Mouse (Mus musculus): ENCODE results near the gene Sema4d. TPM values are rescaled to one million over a fixed set of nuclear protein-coding genes. Genes with fewer than 3 reads are reported as not detected.

Gene Sema4d
- polyA plus RNA-seq, 1 experiment from 2014 or later: 5.9 TPM

GRCm38 (mm10) chr13:51784476-51784875, 9.1 kb downstream of the Sema4d start:
- no peaks in the 10 kb centered on the region for H3K36me3 ChIP-seq
- no peak for DNase-seq (ENCODE audit: low spot score)
- H3K27ac ChIP-seq: no peak overlapping the region
- no peaks in the 10 kb centered on the region for H3K9me3 ChIP-seq
- 93% methylated on average over 8 of the region's 8 CpGs for WGBS
- no peaks in the 10 kb centered on the region for H3K27me3 ChIP-seq (ENCODE audit: insufficient read depth, poor library complexity, severe bottlenecking)
- no peak overlapping the region for H3K4me3 ChIP-seq
- H3K4me1 ChIP-seq (replicated peaks): peaks cover 10% of the 10 kb centered on the region; the same call in 1 of the 2 replicates

GRCm38 (mm10) chr13:51783857-51784256, 9.7 kb downstream of the Sema4d start:
- H3K4me1 ChIP-seq (replicated peaks): peaks cover 15% of the 10 kb centered on the region; the same call in 1 of the 2 replicates
- H3K27ac ChIP-seq: no peak overlapping the region
- no peaks in the 10 kb centered on the region for H3K27me3 ChIP-seq (ENCODE audit: insufficient read depth, poor library complexity, severe bottlenecking)
- H3K4me3 ChIP-seq: no peak overlapping the region
- 66% methylated on average over 6 of the region's 6 CpGs for WGBS
- H3K9me3 ChIP-seq: no peaks in the 10 kb centered on the region
- no peaks in the 10 kb centered on the region for H3K36me3 ChIP-seq
- DNase-seq (ENCODE audit: low spot score): no peak

DNA sequence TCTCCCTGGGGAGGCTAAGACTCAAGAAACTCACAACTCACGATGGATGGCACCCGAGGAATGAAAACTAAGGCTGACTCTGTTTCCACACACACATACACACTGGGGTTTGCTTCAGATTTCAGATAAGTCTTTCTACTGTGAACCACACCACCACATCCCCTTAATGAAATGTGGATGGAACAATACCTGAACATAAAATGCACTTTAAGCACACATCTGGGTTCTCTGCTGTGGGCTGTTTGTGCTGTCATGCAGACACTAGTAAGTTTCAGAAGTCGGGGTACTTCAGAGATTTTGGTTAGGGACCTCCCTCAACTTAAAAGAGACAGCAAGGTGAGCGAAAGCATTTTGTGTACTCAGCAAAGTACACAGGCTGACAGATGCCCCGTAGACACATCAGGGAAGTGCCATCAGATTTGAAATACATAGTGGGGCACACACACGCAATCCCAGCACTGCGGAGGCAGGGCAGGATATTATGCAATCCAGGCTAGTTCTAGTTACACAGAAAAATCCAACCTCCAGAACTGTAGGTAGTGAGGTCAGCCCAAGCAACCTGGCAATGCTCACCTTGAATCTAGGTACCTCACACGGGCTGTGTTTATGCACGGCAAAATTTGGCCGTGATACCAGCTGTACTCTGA, 12.9 kb downstream of the Sema4d start:
- H3K4me3 ChIP-seq: no peak overlapping the region
- 93% methylated on average over 10 of the region's 10 CpGs for WGBS
- no peaks in the 10 kb centered on the region for H3K27me3 ChIP-seq (ENCODE audit: insufficient read depth, poor library complexity, severe bottlenecking)
- H3K36me3 ChIP-seq: no peaks in the 10 kb centered on the region
- no peaks in the 10 kb centered on the region for H3K9me3 ChIP-seq
- peaks cover 37% of the 10 kb centered on the region for H3K4me1 ChIP-seq (replicated peaks)
- H3K27ac ChIP-seq: no peak overlapping the region
- no peak for DNase-seq (ENCODE audit: low spot score)

DNA sequence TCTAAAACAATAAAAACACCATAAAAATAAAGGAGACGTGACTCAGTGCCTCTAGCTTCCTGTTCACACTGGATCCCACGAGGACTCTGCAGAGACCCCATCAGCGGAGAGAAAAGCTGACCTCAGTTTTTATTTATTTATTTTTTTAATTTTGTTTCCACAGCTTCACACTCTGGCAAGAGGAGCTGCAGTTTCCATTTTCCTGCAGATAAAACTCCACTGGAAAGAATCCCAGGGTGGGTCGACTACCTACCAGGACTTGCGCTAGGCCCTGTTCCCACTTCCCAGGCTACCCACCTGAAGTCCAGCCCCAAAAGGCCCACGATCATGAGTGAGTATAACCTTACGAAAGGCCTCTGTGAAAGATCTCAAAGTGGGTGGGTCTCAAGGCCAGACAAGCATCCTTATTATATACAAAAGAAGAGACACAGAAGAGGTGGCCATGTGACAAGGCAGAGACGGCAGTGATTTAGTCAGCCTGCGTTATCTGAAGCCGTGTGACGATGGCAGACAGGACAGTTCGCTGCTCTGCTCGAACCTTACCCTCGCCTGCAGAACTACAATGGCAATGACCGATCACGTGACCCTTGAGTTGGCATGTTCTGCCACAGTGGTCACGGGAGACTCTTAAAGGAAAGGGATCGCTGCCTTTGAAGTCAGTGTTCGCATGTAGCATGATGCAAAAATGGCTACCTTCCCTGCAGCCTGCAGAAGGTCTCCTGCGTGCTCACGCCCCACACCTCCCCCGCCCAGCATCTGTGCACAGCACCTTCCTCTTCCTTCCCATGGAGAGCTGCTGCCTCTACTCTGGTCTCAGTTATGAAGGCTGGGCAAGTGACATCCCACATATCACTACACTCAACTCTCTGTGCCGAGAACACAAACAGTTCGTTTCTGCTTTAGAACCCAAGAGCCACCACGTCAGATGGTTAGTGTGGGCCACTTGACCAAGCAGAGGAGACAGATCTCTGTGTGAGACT, 14.3 kb downstream of the Sema4d start:
- no peak overlapping the region for H3K27ac ChIP-seq
- no peak for DNase-seq (ENCODE audit: low spot score)
- no peaks in the 10 kb centered on the region for H3K36me3 ChIP-seq
- no peak overlapping the region for H3K4me3 ChIP-seq
- peaks cover 37% of the 10 kb centered on the region for H3K4me1 ChIP-seq (replicated peaks)
- no peaks in the 10 kb centered on the region for H3K9me3 ChIP-seq
- H3K27me3 ChIP-seq (ENCODE audit: insufficient read depth, poor library complexity, severe bottlenecking): no peaks in the 10 kb centered on the region
- 83% methylated on average over 25 of the region's 25 CpGs for WGBS

- DNase-seq (ENCODE audit: low spot score): no peak
- H3K4me3 ChIP-seq: no peak overlapping the region
- no peaks in the 10 kb centered on the region for H3K36me3 ChIP-seq
- no peaks in the 10 kb centered on the region for H3K9me3 ChIP-seq
- H3K27ac ChIP-seq: no peak overlapping the region
- no peaks in the 10 kb centered on the region for H3K27me3 ChIP-seq (ENCODE audit: insufficient read depth, poor library complexity, severe bottlenecking)
- WGBS: 90% methylated on average over 11 of the region's 11 CpGs
- peaks cover 30% of the 10 kb centered on the region for H3K4me1 ChIP-seq (replicated peaks)
Observed at GRCm38 (mm10) chr13:51778351-51778982, 15.1 kb downstream of the Sema4d start.

- 58% methylated on average over 6 of the region's 6 CpGs for WGBS
Observed at GRCm38 (mm10) chr13:51777738-51778274, 15.7 kb downstream of the Sema4d start.

DNA sequence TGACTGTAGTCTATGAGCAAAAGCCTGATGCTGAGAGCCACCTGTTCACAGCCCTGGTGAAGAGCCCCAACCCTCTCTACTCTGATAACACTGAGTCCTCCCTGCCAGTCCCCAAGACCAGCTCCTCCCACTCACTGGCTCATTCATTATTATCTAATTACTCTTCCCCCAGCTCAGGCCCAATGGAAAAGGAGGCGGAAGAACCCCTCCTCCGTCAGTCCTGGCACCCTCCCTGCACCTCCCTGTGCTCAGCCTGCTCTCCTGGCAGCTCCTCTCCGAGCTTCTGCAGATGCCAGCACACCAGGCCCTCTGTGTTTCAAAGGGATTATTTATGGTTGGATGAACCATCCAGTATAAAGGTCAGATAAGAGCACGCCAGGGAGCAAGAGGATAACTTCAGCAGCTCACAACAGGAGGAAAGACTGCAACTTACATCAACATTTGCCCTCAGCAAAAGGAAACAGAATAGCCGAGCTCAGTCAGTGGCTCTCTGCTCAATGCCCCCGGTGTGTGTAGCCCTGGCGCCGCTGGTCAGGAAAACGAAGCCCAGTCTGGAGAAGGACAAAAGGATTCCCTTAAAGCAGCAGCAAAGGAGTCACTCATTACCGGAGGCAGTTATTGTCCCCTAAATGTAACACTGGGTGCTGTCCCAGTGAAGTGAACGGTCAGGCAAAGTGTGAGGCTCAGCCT, 16.4 kb downstream of the Sema4d start:
- DNase-seq (ENCODE audit: low spot score): no peak
- Histone ChIP-seq H3K27me3 (ENCODE audit: insufficient read depth, poor library complexity, severe bottlenecking) (no peaks in the 10 kb centered on the region), H3K27ac (peak overlapping the region; percentile 69), H3K4me1 (replicated peaks) (peaks cover 30% of the 10 kb centered on the region), H3K4me3 (no peak overlapping the region), H3K36me3 (no peaks in the 10 kb centered on the region), H3K9me3 (no peaks in the 10 kb centered on the region)
- WGBS: 13% methylated on average over 11 of the region's 11 CpGs

More at GRCm38 (mm10) chr13:51777738-51778274, 15.7 kb downstream of the Sema4d start:
- H3K9me3 ChIP-seq: no peaks in the 10 kb centered on the region
- H3K36me3 ChIP-seq: no peaks in the 10 kb centered on the region
- DNase-seq (ENCODE audit: low spot score): no peak
- H3K4me1 ChIP-seq (replicated peaks): peaks cover 30% of the 10 kb centered on the region
- no peaks in the 10 kb centered on the region for H3K27me3 ChIP-seq (ENCODE audit: insufficient read depth, poor library complexity, severe bottlenecking)
- peak overlapping the region; percentile 69 for H3K27ac ChIP-seq
- no peak overlapping the region for H3K4me3 ChIP-seq

- H3K4me3 ChIP-seq: no peak overlapping the region
- 83% methylated on average over 6 of the region's 6 CpGs for WGBS
Observed at GRCm38 (mm10) chr13:51776160-51776737, 17.3 kb downstream of the Sema4d start.

GRCm38 (mm10) chr13:51771802-51772206, 21.7 kb downstream of the Sema4d start:
- WGBS: 85% methylated on average over 10 of the region's 10 CpGs
- no peak for DNase-seq (ENCODE audit: low spot score)
- no peaks in the 10 kb centered on the region for H3K27me3 ChIP-seq (ENCODE audit: insufficient read depth, poor library complexity, severe bottlenecking)

More at GRCm38 (mm10) chr13:51776160-51776737, 17.3 kb downstream of the Sema4d start:
- no peaks in the 10 kb centered on the region for H3K27me3 ChIP-seq (ENCODE audit: insufficient read depth, poor library complexity, severe bottlenecking)
- no peaks in the 10 kb centered on the region for H3K36me3 ChIP-seq
- peaks cover 30% of the 10 kb centered on the region for H3K4me1 ChIP-seq (replicated peaks)
- H3K27ac ChIP-seq: no peak overlapping the region
- no peaks in the 10 kb centered on the region for H3K9me3 ChIP-seq
- no peak for DNase-seq (ENCODE audit: low spot score)

DNA sequence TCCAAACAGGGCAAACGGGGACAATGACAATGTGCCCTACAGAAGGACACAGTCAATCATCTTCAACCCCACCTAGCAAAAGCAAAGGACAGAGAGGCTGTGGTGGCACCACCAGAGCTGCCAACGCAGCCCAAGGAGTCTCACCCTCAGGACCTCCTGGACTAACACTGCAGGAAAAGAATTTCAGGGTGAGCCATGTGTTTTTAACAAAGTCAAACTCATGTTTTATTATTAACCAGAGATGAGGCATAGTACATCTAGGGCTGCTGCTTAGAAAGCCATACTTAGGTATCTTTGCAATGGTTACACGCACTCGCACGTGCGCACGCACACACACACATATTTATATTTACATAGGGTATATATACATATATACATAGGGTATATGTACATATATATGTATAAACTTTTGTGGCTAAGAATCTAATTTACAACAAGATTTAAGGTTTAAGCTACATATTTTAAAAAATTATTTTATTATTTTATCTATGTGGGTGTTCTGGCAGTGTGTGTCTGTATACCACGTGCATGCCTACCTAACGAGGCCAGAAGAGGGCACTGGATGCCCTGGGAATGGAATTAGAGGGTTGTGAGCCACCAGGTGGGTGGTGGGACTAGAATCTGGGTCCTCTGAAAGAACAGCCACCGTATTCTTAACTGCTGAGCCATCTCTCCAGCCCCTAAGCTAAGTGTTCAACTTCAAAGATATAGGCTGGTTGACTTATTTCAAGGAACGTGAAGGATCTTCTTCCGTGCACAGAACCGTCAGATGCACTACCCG, 22.7 kb downstream of the Sema4d start:
- WGBS: 92% methylated on average over 14 of the region's 14 CpGs
- no peak for DNase-seq (ENCODE audit: low spot score)
- H3K9me3 ChIP-seq: no peaks in the 10 kb centered on the region

More at GRCm38 (mm10) chr13:51771802-51772206, 21.7 kb downstream of the Sema4d start:
- H3K36me3 ChIP-seq: no peaks in the 10 kb centered on the region
- no peak overlapping the region for H3K4me3 ChIP-seq
- H3K9me3 ChIP-seq: no peaks in the 10 kb centered on the region
- H3K27ac ChIP-seq: no peak overlapping the region
- H3K4me1 ChIP-seq (replicated peaks): peaks cover 11% of the 10 kb centered on the region

GRCm38 (mm10) chr13:51767991-51768761, 25.4 kb downstream of the Sema4d start:
- 0 out of 2 replicates have a peak, but pooled peaks cover 6% of the 10 kb centered on the region for H3K4me1 ChIP-seq (replicated peaks)
- H3K27ac ChIP-seq: no peak overlapping the region
- no peaks in the 10 kb centered on the region for H3K9me3 ChIP-seq
- H3K4me3 ChIP-seq: no peak overlapping the region
- no peak for DNase-seq (ENCODE audit: low spot score)
- H3K27me3 ChIP-seq (ENCODE audit: insufficient read depth, poor library complexity, severe bottlenecking): no peaks in the 10 kb centered on the region
- no peaks in the 10 kb centered on the region for H3K36me3 ChIP-seq
- 79% methylated on average over 14 of the region's 14 CpGs for WGBS

More for the DNA sequence above, 22.7 kb downstream of the Sema4d start:
- 0 out of 2 replicates have a peak, but pooled peaks cover 3% of the 10 kb centered on the region for H3K4me1 ChIP-seq (replicated peaks)
- no peaks in the 10 kb centered on the region for H3K36me3 ChIP-seq
- no peak overlapping the region for H3K27ac ChIP-seq
- H3K4me3 ChIP-seq: no peak overlapping the region
- H3K27me3 ChIP-seq (ENCODE audit: insufficient read depth, poor library complexity, severe bottlenecking): no peaks in the 10 kb centered on the region

All from hindbrain, embryonic 10.5 days (tissue).